Mouse (Mus musculus) brain, embryonic 14.5 days (tissue): ENCODE measurements at regions not wholly inside any gene's neighbourhood (a gene's known extent, or its start where the extent isn't known, plus 50 kb on each side); places are given as distances from the start of the nearest gene placed in this dataset.

Experiments used
- CTCF ChIP-seq: fragments of 200-500 bp; IDR thresholded peaks from 2 replicates; pipeline ENCODE4 v1.5.1; 2012; ENCODE audit warnings: inconsistent platforms, mild to moderate bottlenecking, moderate library complexity, borderline replicate concordance; ENCODE audit not compliant: insufficient read depth, insufficient read length; ENCODE audit errors: extremely low read depth
- POLR2A ChIP-seq: fragments of 200-500 bp; IDR thresholded peaks from 2 replicates; pipeline ENCODE4 v1.6.1; 2012; ENCODE audit warnings: mild to moderate bottlenecking, inconsistent platforms, borderline replicate concordance; ENCODE audit not compliant: poor library complexity, insufficient read depth, insufficient read length, severe bottlenecking; ENCODE audit errors: extremely low read depth

GRCm38 (mm10) chr13:5603905-5604596 is 257.2 kb upstream of the Klf6 start:
- TF ChIP-seq CTCF (no peak), POLR2A (no peak)
